Mouse (Mus musculus) small intestine, adult 2 months (tissue): Measurements from ENCODE around the gene Lmbrd2.

Experiments used
- CTCF ChIP-seq: fragments of 200-500 bp; IDR thresholded peaks from 2 replicates; pipeline ENCODE4 v1.5.1; 2012; ENCODE audit warnings: low read depth, mild to moderate bottlenecking, control low read depth, inconsistent platforms, low read length, moderate library complexity, mixed read lengths; ENCODE audit not compliant: insufficient replicate concordance, insufficient read length; ENCODE audit errors: extremely low read depth
- POLR2A ChIP-seq: fragments of 200-500 bp; IDR thresholded peaks from 2 replicates; pipeline ENCODE4 v1.6.1; 2012; ENCODE audit warnings: low read depth, mild to moderate bottlenecking, control low read depth, inconsistent platforms, low read length, moderate library complexity

DNA sequence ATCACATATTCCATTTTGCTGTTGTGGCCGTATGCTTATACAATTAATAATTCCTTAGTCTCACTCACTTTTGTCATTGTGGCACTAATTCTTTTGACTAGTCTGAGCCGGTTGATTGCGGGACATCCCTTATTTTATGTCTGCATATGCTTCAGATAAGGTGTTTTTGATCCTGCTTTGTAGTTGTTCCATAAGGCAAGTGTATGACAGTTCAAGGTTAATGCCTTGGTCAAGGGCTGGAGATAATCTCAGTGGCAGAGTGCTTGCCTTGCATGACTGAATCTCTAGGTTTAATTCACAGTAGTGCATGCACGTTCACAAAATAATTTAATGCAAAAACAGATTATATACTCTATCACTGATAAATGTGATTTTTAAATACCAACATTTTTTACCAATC lies 43.5 kb upstream of the Lmbrd2 start:
- TF ChIP-seq POLR2A (no peak), CTCF (no peak)
